Mouse (Mus musculus): ENCODE data around the gene C330007P06Rik.

The C330007P06Rik gene

DNA sequence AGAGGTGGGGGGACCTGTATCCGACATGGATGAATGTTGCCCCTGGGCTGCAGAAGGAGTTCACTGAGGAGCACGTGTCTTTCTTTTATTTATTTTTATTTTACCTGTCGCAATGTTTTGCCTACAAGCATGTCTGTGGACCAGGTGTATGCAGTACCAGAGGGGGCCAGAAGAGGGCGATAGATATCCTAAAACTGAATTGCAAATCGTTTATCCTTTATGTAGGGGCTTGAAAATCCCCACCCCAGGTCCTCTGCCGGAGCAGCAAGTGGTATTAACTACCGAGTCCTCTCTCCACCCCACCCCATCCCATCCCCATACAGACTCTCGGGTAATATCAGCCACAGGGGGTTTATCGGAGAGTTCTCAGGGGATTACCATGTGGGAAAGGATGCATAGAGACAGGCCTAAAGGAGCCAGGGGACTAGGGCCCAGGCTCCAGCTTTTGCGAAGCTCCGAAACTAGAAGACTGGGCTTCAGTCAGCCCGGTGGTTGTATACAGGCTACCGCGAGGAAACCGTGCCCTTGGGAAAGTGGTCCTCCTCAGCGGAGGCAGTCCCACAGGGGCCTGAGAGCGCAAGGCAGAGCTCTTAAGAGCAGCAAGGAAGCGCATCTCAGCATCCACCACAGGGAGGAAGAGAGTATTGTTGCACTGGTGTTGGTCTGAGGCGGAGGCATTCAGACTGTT lies 40.4 kb downstream of the C330007P06Rik start:
- peak; percentile 26 for DNase-seq (ENCODE audit: low spot score)

DNA sequence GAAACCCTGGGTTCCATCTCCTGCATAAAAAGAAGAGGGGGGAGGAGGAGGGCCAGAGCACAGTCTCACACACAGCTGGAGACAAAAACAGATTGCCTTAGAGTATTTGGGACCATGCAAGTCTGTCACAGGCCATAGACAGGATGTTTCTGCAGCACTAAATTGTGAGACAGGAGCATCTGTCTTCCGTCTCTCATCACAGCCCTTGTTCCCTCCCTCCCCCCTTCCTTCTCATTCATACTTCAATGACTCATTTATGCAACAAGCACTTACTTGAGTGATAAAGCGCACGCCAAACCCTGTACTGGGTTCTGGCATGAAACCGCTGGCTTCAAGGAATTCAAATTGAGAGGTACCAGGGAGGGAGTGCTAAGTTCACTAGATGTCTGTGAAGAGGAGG lies 42.3 kb downstream of the C330007P06Rik start:
- DNase-seq (ENCODE audit: low spot score), result no peak

DNA sequence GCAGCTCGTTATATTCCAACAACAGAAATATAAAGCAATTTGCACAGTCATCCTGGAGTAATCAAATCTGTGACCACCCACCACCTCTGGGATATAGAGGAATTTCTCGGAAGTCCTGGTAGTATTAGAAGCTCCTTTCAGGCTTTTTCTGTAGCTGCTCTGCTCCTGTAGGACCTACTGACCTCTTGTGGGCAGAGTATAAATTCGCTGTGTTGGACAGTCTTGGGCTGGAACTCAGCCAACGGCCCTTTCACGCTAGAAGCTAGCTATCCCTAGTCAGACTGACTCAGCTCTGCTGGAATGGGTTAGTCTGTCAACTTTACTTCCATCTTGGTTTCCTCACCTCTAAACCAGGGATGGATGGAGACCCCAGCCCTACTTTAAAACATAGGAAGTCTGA lies 43.6 kb downstream of the C330007P06Rik start:
- DNase-seq (ENCODE audit: low spot score), result no peak

DNA sequence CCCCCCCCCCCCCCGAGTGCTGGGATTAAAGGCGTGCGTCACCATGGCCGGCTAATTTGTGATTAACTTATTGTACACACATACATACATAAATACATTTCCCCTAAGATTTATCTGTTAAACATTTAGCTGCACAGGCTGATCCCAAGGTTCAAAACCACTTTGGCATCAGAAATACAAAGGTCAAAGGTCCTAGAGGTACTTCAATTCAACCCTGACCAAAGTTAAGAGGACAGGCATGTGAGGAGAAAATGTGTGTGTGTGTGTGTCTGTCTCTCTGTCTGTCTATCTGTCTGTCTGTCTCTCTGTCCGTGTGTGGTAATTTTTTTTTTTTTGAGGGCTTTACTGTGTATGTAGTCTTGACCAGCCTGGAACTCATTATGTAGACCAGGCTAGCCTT lies 47.0 kb downstream of the C330007P06Rik start:
- DNase-seq (ENCODE audit: low spot score), result no peak

DNA sequence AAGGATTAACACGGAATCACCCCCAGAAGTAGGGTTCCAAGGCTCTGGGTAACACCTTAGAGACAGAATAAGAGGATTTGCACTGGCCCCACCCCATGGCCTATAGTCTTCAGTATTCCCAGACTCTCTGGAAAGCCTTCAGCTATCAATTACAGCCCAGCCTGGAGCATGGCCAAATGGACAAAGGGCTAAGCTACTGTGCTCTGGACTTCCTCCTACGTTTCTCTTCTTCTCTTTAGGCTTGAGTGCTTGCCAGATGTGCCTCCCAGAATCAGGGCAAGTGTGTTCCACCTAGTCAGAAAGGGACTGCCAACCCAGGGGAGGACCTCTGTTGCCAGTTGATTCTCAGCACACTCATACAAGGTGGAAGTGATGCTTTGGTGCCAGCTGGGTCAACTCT lies 48.9 kb downstream of the C330007P06Rik start:
- DNase-seq (ENCODE audit: low spot score), result no peak

DNA sequence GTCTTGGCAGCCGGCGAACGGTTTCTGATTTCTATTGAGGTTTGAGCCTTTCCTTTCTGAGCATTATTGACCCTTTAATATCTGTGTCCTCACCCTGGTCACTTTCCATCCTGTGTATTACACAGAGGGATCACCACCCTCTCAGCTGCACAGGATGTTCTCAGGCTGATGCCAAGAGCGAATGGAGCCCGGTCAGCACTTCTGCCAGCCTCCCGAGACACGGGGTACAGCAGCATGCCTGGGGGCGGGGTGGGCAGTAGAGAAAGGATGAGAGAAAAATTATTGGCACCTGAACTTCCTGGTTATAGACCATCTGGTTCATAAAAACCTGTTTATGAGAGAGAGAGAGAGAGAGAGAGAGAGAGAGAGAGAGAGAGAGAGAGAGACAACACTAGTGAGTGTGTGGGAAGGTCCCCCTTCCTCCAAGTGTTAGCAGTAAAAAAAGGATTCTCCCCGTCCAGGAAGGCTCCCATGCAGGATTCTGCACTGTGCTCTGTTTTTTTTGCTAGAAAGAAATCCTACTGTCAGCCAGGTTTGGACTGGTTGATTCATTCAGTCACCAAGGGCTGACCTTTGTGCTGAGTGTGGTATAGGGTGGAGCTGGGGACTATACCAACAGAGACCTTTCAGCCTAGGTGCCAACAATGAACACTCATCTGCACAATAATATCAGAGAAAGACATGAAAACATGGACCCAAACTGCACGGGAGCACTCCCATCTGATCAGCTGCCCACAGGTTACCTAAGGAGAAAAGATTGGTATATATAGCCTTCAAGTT lies 49.8 kb downstream of the C330007P06Rik start:
- no peak for DNase-seq (ENCODE audit: low spot score)

DNA sequence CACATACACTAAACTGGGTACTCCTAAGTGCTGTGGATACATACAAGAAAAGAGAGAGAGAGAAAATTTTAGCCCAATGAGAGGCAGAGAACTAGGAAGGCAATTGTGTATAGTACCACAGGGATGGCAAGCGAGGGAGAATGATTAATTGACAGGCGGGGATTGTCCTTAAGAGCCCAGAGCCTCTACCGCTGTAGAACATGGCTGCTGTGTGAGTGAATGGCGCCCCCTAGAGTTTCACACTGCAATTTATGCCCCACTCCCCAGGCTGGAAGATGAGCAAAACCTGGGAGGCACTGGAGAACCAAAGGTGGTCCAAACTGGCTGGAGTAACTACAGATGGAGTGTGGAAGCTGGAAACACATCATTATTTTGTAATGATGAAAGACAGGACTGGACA lies 53.7 kb downstream of the C330007P06Rik start:
- DNase-seq (ENCODE audit: low spot score), result no peak

DNA sequence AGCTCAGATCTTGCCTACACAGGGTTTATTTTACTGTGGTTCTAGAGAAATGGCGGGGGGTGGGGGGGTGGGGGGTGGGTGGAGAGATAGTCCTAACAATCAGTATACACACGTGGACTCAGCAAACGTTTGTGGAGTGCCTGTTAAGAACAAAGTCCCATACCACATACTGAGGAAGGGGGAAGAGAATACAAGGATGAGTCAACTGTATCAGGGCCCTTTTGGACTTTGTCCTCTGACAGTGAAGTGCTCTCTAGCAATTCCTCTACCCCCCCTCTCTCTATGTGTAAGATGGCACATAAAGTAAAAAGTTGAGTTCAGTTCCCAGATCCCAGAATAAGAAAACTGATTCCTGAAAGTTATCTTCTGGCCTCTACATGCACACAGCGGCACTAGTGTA lies 54.3 kb downstream of the C330007P06Rik start:
- DNase-seq (ENCODE audit: low spot score), result no peak

DNA sequence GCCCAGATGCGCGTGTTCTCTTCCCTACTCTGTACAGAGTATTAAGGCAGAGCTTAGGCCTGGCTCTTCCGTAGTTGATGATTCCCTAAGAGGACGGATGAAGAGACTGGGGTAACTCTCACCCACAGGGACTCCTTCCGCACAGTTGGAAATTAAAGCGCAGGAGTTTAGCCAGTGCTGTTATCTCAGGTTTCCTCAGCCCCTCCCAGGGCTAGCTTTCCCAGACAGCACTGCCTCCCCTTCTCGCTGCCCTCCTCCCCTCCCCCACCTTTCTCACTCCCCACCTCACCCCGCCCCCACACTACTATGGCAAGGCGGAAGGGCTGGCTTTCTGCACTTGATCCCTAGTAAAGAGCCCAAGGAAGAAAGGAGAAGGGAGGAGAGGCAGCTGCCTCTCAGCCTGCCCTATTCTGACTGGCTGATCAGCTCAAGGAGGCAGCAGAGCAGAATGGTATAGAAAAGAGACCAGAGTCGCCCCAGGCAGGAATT lies 56.9 kb downstream of the C330007P06Rik start:
- no peak for DNase-seq (ENCODE audit: low spot score)

DNA sequence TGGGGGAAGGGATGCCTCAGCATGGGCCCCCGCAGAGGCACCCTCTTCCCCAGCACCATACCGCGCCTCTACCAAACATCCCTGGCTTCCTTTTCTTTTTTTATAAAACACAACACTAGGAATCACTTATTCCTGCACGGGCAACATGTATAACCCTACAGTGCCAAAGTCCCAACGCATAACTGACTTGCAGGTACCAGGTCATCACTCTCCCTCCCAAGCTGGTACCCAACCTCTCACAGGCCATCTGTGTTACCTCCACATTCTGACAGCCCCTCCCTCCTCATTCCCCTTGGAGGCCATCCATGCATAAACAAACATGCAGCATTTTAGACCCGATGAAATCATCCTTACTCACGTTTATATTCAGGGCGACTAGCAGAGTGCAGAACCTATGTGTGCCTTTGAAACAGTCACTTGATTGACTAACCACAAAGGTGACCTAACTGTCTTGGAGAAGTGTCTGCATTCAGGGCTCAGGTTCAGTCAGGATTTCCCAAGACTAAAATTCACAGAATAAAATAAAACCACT lies 57.5 kb downstream of the C330007P06Rik start:
- no peak for DNase-seq (ENCODE audit: low spot score)

DNA sequence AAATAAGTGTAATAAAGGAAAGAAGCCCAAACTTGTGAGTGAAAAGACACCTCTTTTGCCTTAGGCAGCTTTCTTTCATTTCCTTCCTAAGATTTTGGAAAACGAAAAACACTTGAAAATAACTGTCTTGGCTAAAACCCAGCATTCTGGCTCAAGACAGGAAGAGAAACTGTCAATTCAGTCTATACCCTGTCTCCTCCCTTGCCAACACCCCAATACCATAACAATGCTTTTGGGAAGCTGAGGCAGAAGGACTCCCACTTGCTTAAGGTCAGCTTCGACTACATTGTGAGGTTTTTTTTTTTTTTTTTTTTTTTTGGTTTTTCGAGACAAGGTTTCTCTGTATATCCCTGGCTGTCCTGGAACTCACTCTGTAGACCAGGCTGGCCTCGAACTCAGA lies 58.5 kb downstream of the C330007P06Rik start:
- DNase-seq (ENCODE audit: low spot score), result no peak

DNA sequence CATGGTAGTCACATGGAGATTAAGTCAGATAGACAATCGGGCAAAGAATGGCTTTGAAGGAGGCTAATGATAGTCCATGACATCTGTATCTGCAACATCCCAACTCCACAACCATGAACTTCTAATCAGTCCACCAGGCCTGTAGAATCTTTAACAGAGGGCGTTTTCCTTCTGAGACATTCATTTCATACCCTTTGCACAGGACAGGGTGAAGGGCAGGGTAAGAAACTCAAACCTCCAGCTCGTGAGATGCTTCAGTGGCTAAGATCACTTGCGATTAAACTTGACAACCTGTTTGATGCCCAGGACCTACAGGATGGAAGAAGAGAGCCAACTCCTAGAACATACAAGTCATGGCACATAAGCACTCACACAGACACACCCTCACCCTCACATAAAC lies 58.9 kb downstream of the C330007P06Rik start:
- DNase-seq (ENCODE audit: low spot score), result no peak

DNA sequence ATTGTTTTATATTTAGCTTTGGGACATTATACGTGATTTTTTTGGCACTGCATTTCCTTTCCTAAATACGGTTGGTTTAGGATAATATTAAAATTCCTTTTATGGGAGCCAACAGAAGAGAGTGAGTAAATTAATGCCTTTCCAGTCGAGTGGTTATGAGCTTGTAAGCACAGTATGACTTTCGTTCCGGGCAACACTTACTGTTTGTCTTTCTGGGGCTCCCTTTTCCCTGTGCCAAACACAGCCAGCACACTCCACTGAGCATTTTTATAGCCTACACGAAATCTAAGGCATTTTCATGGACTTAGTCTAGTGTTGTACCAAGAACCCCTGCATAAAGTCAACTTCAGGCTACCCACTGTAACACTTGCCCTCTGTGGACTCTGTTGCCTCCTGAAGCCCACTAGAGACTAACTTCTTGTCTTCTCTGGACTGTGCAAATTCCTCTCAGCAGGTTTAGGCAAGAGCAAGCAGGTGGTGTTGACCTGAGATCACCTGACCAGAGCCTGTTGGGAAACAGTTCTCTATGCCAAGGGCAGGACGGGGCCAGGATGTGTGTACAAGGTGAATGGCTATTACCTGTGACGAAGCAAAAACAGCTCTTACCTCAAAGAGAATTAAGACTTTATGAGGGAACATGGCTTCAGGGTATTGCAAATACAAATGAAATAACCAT lies 59.6 kb downstream of the C330007P06Rik start:
- no peak for DNase-seq (ENCODE audit: low spot score)

DNA sequence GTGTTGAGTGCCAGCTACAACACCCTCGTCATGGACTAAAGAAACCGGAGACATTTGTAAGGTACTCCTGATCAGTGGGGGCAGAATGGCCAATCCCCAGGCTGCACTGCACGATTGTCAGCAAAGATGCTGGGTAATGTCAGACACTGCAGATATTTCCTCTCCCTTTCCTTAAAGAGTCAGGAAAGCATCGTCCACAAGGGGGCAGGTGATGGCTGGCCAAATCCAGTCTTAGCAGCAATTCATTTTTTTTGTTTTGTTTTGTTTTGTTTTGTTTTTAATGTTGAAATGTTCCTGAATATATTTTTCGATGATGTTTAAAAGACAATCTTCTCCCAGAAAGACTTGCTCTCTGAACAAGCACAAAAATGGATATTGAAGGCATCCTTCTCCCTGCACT lies 62.5 kb downstream of the C330007P06Rik start:
- no peak for DNase-seq (ENCODE audit: low spot score)

DNA sequence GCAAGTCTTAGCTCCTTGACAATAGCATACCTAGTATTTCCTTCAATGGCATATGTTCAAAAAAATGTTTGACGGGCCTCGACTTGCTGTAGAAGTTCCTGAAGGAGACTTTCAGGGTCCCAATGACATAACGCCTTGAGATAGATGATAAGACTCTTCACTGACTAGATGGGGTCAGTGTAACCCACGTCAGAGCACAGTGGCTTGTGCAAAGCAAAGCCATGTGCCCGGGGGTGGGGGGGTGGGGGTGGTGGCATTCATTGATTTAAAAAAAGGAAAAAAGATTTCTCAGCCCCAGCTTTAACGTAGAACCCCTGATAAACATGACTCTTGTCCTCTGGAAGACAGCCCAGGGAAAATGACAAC lies 65.6 kb downstream of the C330007P06Rik start:
- DNase-seq (ENCODE audit: low spot score), result no peak

DNA sequence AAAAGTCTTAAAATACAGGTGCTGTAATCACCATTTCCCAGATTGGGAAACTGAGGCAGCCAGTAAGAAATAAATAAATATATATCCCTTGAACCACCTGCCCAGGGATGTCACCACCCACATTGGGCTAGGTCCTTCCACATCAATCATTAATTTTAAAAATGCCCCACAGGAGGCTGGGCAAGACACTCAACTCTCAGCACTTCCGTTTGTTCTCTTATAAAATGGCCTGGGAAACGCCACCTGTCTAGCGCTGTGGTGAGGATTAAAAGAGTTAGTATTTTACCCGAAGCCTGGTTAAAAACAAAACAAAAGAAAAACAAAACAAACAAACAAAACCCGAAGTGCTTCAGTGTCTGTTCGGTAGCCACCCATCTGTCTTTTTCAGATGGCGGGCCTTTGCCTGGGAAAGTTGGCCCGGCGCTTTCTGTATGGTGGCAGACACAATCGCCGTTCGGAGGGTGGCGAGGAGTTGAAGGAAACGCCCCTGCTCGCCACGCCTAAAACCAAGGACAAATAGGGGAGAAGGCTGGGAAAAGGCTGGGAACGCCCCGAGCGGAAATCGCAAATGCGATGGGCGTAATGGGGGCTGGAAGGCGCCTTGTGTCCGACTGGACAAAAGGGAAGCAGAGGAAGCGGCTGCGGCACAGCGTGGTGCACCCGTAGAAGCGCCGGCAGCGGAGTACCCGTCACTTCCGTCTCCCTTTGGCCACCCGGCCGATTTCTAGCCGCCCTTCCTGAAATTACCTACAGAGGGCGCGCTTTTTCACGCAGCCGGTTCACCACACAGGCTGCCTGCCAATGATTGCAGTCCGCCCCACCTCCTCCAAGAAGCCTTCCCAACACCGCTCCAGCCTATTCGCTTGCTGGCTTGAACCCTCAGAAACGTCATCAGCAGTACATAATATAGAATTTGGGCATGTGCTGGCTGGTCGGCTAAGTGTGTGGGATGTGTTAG lies 66.3 kb downstream of the C330007P06Rik start:
- DNase-seq (ENCODE audit: low spot score), result peak; percentile 76

DNA sequence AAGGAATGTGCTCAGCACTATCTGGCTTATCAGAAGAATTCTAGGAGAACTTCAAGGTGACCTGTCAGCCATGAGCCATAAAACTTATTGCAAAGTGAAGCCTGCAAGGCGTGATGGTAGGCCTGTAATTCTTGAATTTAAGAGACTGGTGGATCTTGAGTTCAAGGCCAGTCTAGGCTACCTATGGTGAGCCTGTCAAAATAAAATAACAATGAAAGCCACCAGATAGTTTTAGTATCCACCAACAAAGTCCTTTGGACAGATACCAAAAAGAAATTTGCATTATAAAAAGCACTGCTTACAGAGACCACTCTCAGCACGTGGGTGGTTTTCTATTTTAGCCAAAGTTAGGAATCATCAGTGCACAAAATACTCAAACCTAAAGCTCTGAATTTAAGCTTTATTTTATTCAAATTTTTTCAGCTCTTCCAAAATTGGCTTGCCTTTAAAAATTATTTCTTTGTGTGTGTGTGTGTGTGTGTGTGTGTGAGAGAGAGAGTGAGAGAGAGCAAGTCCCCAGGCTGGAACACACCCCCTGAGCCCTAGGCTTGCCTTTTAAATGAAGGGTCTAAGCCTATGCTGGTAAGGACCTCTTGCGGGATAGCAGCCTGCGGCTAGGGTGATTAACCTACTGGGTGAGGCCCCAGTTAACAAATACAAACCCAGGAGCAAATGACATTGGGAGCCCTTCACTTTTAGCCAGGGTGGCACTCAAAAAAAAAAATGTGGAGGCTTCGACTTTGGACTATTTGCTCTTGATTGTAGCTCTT lies 68.3 kb downstream of the C330007P06Rik start:
- DNase-seq (ENCODE audit: low spot score), result no peak

DNA sequence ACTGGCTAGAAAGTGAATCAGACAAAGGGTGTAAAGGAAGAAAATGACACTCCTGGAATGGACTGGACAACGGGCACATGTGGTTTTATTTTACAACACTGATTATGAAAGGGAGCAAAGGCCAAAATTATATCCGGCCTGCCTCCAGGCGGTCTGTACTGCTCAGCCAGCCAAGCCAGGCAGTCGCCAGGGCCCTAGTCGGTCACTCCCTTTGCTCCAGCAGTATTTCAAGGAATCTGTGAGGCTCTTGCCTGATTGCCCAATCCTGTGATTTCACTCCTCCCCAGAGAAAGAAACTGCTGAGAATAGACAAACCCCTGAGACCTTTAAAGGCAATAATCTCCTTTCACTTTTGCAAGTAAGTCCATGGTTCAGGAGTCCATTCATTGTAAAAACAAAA lies 69.7 kb downstream of the C330007P06Rik start:
- DNase-seq (ENCODE audit: low spot score), result no peak

DNA sequence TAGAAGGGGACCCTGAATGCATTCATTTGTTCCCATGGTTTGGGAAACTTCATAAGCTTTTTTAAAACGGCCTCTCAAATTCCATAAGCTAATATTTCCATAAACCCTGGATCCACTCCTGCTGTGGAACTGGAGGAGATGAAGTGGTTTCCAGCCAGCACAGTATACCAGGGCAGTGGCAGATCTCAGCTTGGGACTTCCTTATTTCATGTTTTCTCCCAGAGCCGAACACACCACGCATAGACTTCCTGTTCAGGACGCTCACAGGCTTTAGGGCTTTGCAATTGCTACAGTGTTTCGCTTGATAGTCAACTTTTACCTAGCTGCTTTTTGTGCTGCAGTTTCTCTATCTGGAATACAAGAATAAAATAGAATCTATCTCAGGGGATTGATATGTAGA lies 70.7 kb downstream of the C330007P06Rik start:
- no peak for DNase-seq (ENCODE audit: low spot score)

DNA sequence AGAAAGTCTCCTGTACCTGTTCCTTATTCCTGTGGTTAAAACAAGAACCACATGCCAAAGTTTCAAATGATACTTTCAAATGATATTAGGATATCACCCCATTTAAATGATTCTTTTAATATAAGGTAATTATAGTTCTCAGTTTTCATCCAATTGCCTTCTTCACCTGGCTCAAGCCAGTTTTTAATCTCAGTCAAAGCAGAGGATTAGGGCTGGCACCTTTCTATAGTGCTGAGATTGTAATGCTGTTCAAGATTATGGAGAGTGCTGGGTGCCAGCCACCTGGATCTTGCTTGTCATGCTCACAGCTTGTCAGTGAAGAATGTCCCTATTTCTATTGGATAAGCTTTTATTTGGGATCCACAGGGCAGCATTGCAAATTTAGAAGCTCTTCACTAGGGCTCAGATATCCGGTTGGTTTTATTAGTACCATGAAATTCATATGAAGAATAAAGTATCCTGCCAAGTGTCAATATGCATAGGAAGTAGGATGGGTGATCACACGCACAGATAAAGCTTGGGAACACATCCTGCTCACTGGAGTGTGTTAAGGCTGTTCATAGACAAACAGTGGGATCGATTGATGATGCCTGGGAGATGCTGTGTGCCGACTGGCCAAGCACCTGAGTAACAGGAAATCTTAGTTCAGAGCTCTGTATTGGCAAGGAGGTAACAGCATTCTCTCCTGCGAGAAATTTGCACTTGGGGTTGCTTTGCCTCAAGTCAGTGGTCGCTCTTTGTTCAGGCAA lies 74.6 kb downstream of the C330007P06Rik start:
- DNase-seq (ENCODE audit: low spot score), result no peak
